Mouse (Mus musculus): ENCODE results near the gene Tada1. TPM values are rescaled to one million over a fixed set of nuclear protein-coding genes. Genes with fewer than 3 reads are reported as not detected.
A peak's percentile ranks its signal among the peaks of the same experiment; 100 is the strongest.

Gene Tada1
- polyA plus RNA-seq, 1 experiment from 2014 or later, result 29.7 TPM

DNA sequence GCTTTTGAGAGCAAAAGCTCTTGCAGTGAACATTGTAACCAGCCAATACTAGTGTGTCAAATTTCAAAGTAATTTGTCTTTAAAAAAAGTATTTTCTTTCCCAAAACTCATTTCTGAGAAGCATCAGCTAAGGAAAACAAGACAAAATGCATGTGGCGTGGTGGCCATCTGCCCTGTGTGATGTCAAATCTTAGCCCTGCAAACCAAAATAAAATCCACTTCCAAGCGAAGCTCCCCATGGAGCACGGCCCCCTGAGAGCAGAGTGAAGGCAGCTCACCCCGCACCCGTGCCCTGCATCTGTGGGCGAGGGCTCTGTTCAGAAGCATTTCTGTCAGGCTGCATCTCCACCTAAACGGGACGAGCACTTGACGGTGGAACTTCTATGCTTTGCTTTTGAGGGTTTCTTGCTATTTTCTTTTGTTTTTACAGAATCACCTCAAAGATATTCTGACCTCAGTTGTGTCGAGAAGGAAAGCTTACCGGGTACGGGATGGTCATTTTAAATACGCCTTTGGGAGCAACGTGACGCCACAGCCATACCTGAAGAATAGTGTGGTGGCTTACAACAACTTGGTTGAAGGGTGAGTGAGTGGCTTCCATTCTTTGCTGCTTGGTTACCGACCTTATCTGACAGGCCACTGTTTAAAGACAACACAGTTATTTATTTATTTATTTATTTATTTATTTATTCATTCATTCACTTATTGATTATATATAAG is 10.7 kb downstream of the Tada1 start:
- H3K4me1 ChIP-seq, result no peaks in the 10 kb centered on the region
- H3K27ac ChIP-seq, result no peak overlapping the region
- H3K4me2 ChIP-seq, result no peak overlapping the region
- no peak overlapping the region for H3K9ac ChIP-seq
- no peak overlapping the region for H3K4me3 ChIP-seq
- H3K36me3 ChIP-seq, result peaks cover 97% of the 10 kb centered on the region
- H3K27me3 ChIP-seq (replicated peaks), result no peaks in the 10 kb centered on the region
- H3K9me3 ChIP-seq (replicated peaks), result no peaks in the 10 kb centered on the region
- 89% methylated on average over 16 of the region's 16 CpGs for WGBS (ENCODE audit: insufficient replicate concordance)
- no peak for ATAC-seq

- 83% methylated on average over 6 of the region's 6 CpGs for WGBS (ENCODE audit: insufficient replicate concordance)
- H3K4me1 ChIP-seq, result no peaks in the 10 kb centered on the region
- no peaks in the 10 kb centered on the region for H3K9me3 ChIP-seq (replicated peaks)
- no peak overlapping the region for H3K9ac ChIP-seq
- H3K4me2 ChIP-seq, result no peak overlapping the region
- ATAC-seq, result no peak
- H3K4me3 ChIP-seq, result no peak overlapping the region
- H3K36me3 ChIP-seq, result peaks cover 89% of the 10 kb centered on the region
- H3K27me3 ChIP-seq (replicated peaks), result no peaks in the 10 kb centered on the region
- no peak overlapping the region for H3K27ac ChIP-seq
These were observed 12.8 kb downstream of the Tada1 start for GRCm38 (mm10) chr1:166391671-166392070.

DNA sequence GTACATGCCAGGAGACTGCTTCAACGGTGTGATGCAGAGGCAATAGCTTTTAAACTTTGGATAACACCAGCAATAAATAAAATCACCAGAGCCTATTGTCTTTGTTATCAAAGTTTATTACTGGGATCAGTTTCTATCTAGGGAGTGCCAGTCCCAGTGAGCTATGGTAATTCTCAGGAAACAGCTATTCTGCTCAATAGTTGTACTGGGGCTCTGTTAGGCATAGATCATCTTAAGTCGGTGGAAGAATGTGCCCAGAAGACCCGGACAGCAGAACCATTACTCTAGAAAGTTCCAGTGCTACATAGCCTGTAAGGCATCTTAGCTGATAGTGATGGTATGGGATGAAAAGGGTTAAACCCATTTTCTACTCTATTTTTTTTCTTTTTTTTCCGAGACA is 15.9 kb downstream of the Tada1 start:
- no peaks in the 10 kb centered on the region for H3K4me1 ChIP-seq
- H3K9me3 ChIP-seq (replicated peaks), result no peaks in the 10 kb centered on the region
- H3K4me2 ChIP-seq, result no peak overlapping the region
- no peak for ATAC-seq
- WGBS (ENCODE audit: insufficient replicate concordance), result 70% methylated on average over 4 of the region's 4 CpGs
- H3K27ac ChIP-seq, result no peak overlapping the region
- no peak overlapping the region for H3K4me3 ChIP-seq
- peaks cover 88% of the 10 kb centered on the region for H3K36me3 ChIP-seq
- no peaks in the 10 kb centered on the region for H3K27me3 ChIP-seq (replicated peaks)
- no peak overlapping the region for H3K9ac ChIP-seq

- Histone ChIP-seq H3K36me3 (peaks cover 82% of the 10 kb centered on the region), H3K9me3 (replicated peaks) (no peaks in the 10 kb centered on the region), H3K9ac (no peak overlapping the region), H3K4me1 (no peaks in the 10 kb centered on the region), H3K27ac (no peak overlapping the region), H3K4me2 (no peak overlapping the region), H3K27me3 (replicated peaks) (no peaks in the 10 kb centered on the region), H3K4me3 (no peak overlapping the region)
- 73% methylated on average over 5 of the region's 5 CpGs for WGBS (ENCODE audit: insufficient replicate concordance)
- no peak for ATAC-seq
These were observed 16.8 kb downstream of the Tada1 start for GRCm38 (mm10) chr1:166395661-166396060.

DNA sequence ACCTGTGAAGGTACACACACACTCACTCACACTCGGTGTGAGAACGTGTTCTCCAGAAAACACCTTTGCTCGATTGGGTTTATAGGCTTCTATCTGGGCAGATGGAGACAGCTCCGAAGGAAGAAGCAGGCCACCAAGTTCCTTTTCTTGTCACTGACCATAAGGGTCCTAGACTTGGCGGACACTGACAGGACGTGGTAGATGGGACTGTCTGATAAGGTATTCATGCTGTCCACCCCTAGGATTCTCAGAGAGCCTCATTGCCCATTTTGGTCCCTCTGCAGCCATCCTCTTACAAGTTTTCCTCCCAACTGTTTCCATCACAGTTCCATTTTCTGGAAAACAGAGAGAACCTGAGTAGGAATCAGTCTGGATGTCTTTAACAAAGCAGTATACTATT is 17.5 kb downstream of the Tada1 start:
- no peak overlapping the region for H3K27ac ChIP-seq
- H3K36me3 ChIP-seq, result peaks cover 75% of the 10 kb centered on the region
- H3K4me2 ChIP-seq, result no peak overlapping the region
- no peaks in the 10 kb centered on the region for H3K27me3 ChIP-seq (replicated peaks)
- H3K9ac ChIP-seq, result no peak overlapping the region
- no peaks in the 10 kb centered on the region for H3K4me1 ChIP-seq
- WGBS (ENCODE audit: insufficient replicate concordance), result 68% methylated on average over 6 of the region's 6 CpGs
- no peak for ATAC-seq
- no peaks in the 10 kb centered on the region for H3K9me3 ChIP-seq (replicated peaks)
- no peak overlapping the region for H3K4me3 ChIP-seq

GRCm38 (mm10) chr1:166401455-166401854 is 22.6 kb downstream of the Tada1 start:
- Histone ChIP-seq H3K9me3 (replicated peaks) (no peaks in the 10 kb centered on the region), H3K4me1 (no peaks in the 10 kb centered on the region), H3K27ac (no peak overlapping the region), H3K4me3 (no peak overlapping the region), H3K36me3 (peaks cover 53% of the 10 kb centered on the region), H3K27me3 (replicated peaks) (no peaks in the 10 kb centered on the region), H3K9ac (no peak overlapping the region), H3K4me2 (no peak overlapping the region)
- ATAC-seq, result no peak

DNA sequence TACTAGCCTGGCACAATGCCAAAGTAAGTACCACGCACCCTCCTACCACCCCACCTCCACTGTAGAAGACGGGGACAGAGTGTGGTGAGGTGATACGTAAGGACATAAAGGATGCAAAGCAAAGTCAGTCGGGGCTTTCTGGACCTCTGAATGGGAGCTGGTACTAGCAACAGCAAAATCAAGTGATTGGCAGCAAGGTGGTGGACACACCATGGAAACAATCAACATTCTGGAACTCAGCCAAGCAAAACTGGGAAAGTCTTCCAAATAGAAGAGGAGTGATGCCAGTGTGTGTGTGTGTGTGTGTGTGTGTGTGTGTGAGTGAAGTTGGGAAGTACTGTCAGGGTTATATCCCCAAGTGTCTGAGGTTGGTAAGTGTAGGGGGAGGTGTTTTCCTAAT is 23.1 kb downstream of the Tada1 start:
- Histone ChIP-seq H3K4me3 (no peak overlapping the region), H3K4me2 (no peak overlapping the region), H3K36me3 (peaks cover 48% of the 10 kb centered on the region), H3K9ac (no peak overlapping the region), H3K9me3 (replicated peaks) (no peaks in the 10 kb centered on the region), H3K27ac (no peak overlapping the region), H3K27me3 (replicated peaks) (no peaks in the 10 kb centered on the region), H3K4me1 (no peaks in the 10 kb centered on the region)
- ATAC-seq, result no peak
- WGBS (ENCODE audit: insufficient replicate concordance), result 77% methylated on average over 4 of the region's 4 CpGs

- Histone ChIP-seq H3K4me2 (no peak overlapping the region), H3K27me3 (replicated peaks) (no peaks in the 10 kb centered on the region), H3K36me3 (peaks cover 30% of the 10 kb centered on the region), H3K4me1 (peaks cover 9% of the 10 kb centered on the region), H3K9ac (no peak overlapping the region), H3K4me3 (no peak overlapping the region), H3K9me3 (replicated peaks) (no peaks in the 10 kb centered on the region), H3K27ac (no peak overlapping the region)
- 75% methylated on average over 3 of the region's 3 CpGs for WGBS (ENCODE audit: insufficient replicate concordance)
- no peak for ATAC-seq
These were observed 24.9 kb downstream of the Tada1 start for GRCm38 (mm10) chr1:166403846-166404245.

DNA sequence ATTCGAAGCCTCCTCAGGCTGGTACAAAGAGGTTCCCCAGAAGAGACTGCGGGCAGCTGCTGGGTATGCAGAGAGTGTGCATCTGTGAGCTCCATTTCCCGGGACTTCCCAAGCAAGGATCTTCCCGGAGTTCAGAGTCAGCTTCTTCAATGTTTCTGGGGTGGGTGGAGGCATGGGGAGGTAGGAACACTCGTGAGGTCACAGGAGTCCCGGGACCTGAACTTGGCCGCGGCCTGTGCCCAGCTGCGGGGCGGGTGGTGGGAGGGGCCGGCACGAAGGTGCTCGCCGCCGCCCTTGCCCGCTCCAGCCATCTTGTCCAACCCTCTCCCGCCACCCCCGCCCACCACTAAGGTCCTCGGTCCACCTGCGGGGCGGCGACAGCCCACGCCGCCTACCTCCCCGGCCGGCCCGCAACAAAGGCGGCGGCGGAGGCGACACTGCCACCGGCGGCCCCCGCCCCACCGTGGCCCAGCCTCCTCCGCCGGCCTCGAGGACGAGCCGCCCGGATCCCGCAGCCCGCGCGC is 30.3 kb downstream of the Tada1 start:
- Histone ChIP-seq H3K4me3 (peak overlapping the region; percentile 63), H3K4me2 (peak overlapping the region; percentile 97), H3K9me3 (replicated peaks) (peaks cover 8% of the 10 kb centered on the region), H3K27ac (0 out of 2 replicates have a peak overlapping the region, but pooled peaks have one; percentile 25), H3K27me3 (replicated peaks) (no peaks in the 10 kb centered on the region; the same call in 1 of the 2 replicates), H3K36me3 (0 out of 2 replicates have a peak, but pooled peaks cover 3% of the 10 kb centered on the region), H3K4me1 (peaks cover 25% of the 10 kb centered on the region), H3K9ac (peak overlapping the region; percentile 76)
- WGBS (ENCODE audit: insufficient replicate concordance), result 3% methylated on average over 35 of the region's 45 CpGs
- ATAC-seq, result peak; percentile 71

GRCm38 (mm10) chr1:166409701-166410220 is 30.9 kb downstream of the Tada1 start, which contains the start of gene Pogk:
Pogk (minus strand) TSS chr1:166409863.
- H3K4me3 ChIP-seq, result peak within 1 kb of the TSS; percentile 63
- peaks cover 25% of the 10 kb centered on the region for H3K4me1 ChIP-seq
- 4% methylated on average over 48 of the region's 49 CpGs for WGBS (ENCODE audit: insufficient replicate concordance)
- H3K9me3 ChIP-seq (replicated peaks), result peaks cover 8% of the 10 kb centered on the region
- peak within 1 kb of the TSS; percentile 76 for H3K9ac ChIP-seq
- H3K27me3 ChIP-seq (replicated peaks), result no peaks in the 10 kb centered on the region; the same call in 1 of the 2 replicates
- peak within 1 kb of the TSS; percentile 97 for H3K4me2 ChIP-seq
- H3K27ac ChIP-seq, result 0 out of 2 replicates have a peak within 1 kb of the TSS, but pooled peaks have one; percentile 25
- ATAC-seq, result peak; percentile 88
- H3K36me3 ChIP-seq, result 0 out of 2 replicates have a peak, but pooled peaks cover 3% of the 10 kb centered on the region

DNA sequence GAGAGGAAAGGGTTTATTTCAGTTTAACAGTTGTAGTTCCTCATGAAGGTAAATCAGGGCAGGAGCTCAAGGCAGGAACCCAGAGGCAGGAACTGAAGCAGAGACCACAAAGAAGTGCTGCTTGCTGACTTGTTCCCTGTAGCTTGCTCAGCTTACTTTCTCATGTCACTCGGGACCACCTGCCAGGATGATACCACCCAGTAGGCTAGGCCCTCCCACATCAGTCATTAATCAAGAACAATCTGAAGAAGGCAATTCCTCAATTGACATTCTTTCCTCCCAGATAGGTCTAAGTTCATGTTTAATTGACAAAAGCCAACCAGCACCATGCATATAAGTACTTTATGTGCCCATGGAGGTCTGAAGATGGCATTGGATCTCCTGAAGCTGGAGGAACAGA is 32.6 kb downstream of the Tada1 start:
- H3K4me3 ChIP-seq, result no peak overlapping the region
- H3K27me3 ChIP-seq (replicated peaks), result no peaks in the 10 kb centered on the region; the same call in 1 of the 2 replicates
- WGBS (ENCODE audit: insufficient replicate concordance), result 73% methylated on average over 1 of the region's 1 CpGs
- H3K4me2 ChIP-seq, result no peak overlapping the region
- H3K9ac ChIP-seq, result no peak overlapping the region
- H3K9me3 ChIP-seq (replicated peaks), result peaks cover 8% of the 10 kb centered on the region
- H3K36me3 ChIP-seq, result no peaks in the 10 kb centered on the region
- H3K27ac ChIP-seq, result no peak overlapping the region
- H3K4me1 ChIP-seq, result peaks cover 25% of the 10 kb centered on the region
- ATAC-seq, result no peak

- H3K4me1 ChIP-seq, result peaks cover 25% of the 10 kb centered on the region
- H3K9me3 ChIP-seq (replicated peaks), result peaks cover 8% of the 10 kb centered on the region
- 84% methylated on average over 3 of the region's 3 CpGs for WGBS (ENCODE audit: insufficient replicate concordance)
- H3K36me3 ChIP-seq, result no peaks in the 10 kb centered on the region
- no peak overlapping the region for H3K9ac ChIP-seq
- H3K4me2 ChIP-seq, result no peak overlapping the region
- ATAC-seq, result no peak
- no peaks in the 10 kb centered on the region; the same call in 1 of the 2 replicates for H3K27me3 ChIP-seq (replicated peaks)
- no peak overlapping the region for H3K27ac ChIP-seq
- H3K4me3 ChIP-seq, result no peak overlapping the region
These were observed 33.4 kb downstream of the Tada1 start for GRCm38 (mm10) chr1:166412266-166412665.

Measured in liver, embryonic 12.5 days (tissue).